Mouse (Mus musculus) midbrain, embryonic 14.5 days (tissue): ENCODE data around the gene Vrk2. TPM values are rescaled to one million over a fixed set of nuclear protein-coding genes. Genes with fewer than 3 reads are reported as not detected.
A peak's percentile ranks its signal among the peaks of the same experiment; 100 is the strongest.

Experiments used
- ATAC-seq: fragments of 200-750 bp; cut with Nextera tagmentation; 2 replicates; pipeline ENCODE4 v1.8.0; 2017; ENCODE audit warnings: moderate number of reproducible peaks, moderate library complexity; ENCODE audit not compliant: low FRiP score, low TSS enrichment
- DNase-seq: peaks from one replicate; pipeline ENCODE4 v3.0.0-alpha.2; 2015
- H3K27ac ChIP-seq: fragments of 300-500 bp; sonication (generic); replicated peaks from 2 replicates; pipeline ENCODE4 v1.5.1; 2014; ENCODE audit warnings: mild to moderate bottlenecking, low read depth, low read length, moderate library complexity
- H3K27me3 ChIP-seq: fragments of 300-500 bp; sonication (generic); 2 replicates; pipeline ENCODE4 v1.6.1; 2014; ENCODE audit warnings: low read length, control low read depth, mixed read lengths; ENCODE audit not compliant: control insufficient read depth, insufficient read depth
- H3K36me3 ChIP-seq: fragments of 300-500 bp; sonication (generic); 2 replicates; pipeline ENCODE4 v1.6.1; 2014; ENCODE audit warnings: low read length, control low read depth; ENCODE audit not compliant: control insufficient read depth, insufficient read depth
- H3K4me1 ChIP-seq: fragments of 300-500 bp; sonication (generic); 2 replicates; pipeline ENCODE4 v1.6.1; 2014; ENCODE audit warnings: mild to moderate bottlenecking, antibody characterized with exemption, low read length, control low read depth; ENCODE audit not compliant: control insufficient read depth, insufficient read depth
- H3K4me2 ChIP-seq: fragments of 300-500 bp; sonication (generic); 2 replicates; pipeline ENCODE4 v1.6.1; 2014; ENCODE audit warnings: mild to moderate bottlenecking, low read length, moderate library complexity
- H3K4me3 ChIP-seq: fragments of 300-500 bp; sonication (generic); replicated peaks from 2 replicates; pipeline ENCODE4 v1.5.1; 2014; ENCODE audit warnings: low read depth, low read length
- H3K9ac ChIP-seq: fragments of 300-500 bp; sonication (generic); replicated peaks from 2 replicates; pipeline ENCODE4 v1.6.1; 2014; ENCODE audit warnings: mild to moderate bottlenecking, low read length, moderate library complexity
- H3K9me3 ChIP-seq: fragments of 300-500 bp; sonication (generic); 2 replicates; pipeline ENCODE4 v1.6.1; 2016; ENCODE audit warnings: low read length, control low read depth, mixed read lengths; ENCODE audit not compliant: control insufficient read depth
- WGBS: fragments of 180-500 bp; shearing (Covaris S2); extraction: QIAGEN DNeasy Blood & Tissue Kit; methylation state at CpG from one replicate; pipeline ENCODE4 v1.1.7; 2014; 5-methylcytosine and 5-hydroxymethylcytosine counted together
- polyA plus RNA-seq: library from polyadenylated mRNA; unstranded; fragments of >200 nt; fragmentation: Nextera tagmentation; extraction: Ambion mirVana; gene quantifications from 2 replicates; pipeline ENCODE4 v1.2.1, GENCODE M21; 2014

Vrk2 gene
- 1.6 and 5.2 TPM in 2 replicates for polyA plus RNA-seq

DNA sequence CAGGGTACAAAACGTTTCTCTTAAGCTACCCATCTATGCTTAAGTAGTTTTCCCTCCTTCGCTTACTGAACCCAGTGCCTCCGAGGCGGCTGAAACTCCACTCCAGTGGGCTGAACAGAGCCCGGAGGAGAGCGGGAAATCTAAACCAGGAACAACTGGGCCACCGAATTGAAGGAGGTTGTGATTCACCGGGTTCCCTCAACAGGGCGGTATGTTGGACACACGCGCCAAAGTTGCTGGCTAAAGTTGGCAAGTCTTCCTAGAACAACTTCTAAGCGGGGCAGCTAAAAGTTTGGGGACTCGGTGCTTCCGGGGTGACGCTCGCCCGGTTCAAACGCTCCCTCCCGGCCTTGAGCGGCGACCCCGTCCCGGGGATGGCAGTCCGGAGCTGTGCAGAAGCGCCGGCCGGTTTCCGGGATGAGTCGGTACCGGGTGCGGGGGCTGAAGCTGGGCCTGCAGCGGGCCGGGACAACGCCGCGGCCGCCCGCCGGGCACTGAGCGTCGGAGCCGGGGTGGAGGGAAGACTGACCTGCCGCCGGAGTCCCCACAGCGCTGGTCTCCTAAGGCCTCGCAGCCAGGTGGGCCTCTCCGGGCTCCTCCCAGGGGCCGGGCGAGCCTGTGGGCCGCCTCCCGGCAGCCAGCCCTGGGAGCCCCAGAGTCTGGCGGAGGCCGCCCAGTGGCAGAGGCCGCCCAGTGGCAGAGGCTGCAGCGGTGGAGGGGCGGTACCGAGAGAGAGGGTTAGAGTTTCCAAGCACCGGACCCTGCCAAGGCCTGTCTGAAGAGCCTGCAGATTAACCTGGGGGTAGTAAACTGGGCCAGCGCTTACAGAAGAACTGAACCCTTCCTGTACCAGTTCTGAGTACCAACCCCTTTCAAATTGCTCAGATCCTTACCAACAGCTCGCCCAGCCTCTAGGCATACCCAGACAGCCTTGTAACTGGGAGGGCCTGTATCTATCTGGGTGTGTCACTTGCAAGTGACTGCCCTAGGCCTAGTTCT lies at the start of gene Vrk2, which contains the start of gene Gm6899:
Vrk2 (minus strand) TSS at position 939 of the 999 bp plus-strand sequence.
Gm6899 (plus strand) TSS at position 181 of the 999 bp plus-strand sequence.
- Histone ChIP-seq H3K27me3 (no peaks in the 10 kb centered on the region), H3K4me3 (peak within 1 kb of the TSS; percentile 57), H3K27ac (0 out of 2 replicates have a peak within 1 kb of the TSS, but pooled peaks have one; percentile 1), H3K9me3 (no peaks in the 10 kb centered on the region), H3K4me1 (no peaks in the 10 kb centered on the region), H3K4me2 (peak within 1 kb of the TSS; percentile 96), H3K9ac (peak within 1 kb of the TSS; percentile 69), H3K36me3 (no peaks in the 10 kb centered on the region)
- peak; percentile 94 for ATAC-seq
- under 1% methylated on average over 59 of the region's 60 CpGs for WGBS
- peak; percentile 78 for DNase-seq

GRCm38 (mm10) chr11:26642141-26642540 lies 48.3 kb upstream of the Vrk2 start:
- Histone ChIP-seq H3K9me3 (peaks cover 8% of the 10 kb centered on the region), H3K4me2 (no peak overlapping the region), H3K4me3 (no peak overlapping the region), H3K36me3 (no peaks in the 10 kb centered on the region), H3K27me3 (no peaks in the 10 kb centered on the region), H3K4me1 (no peaks in the 10 kb centered on the region), H3K27ac (no peak overlapping the region), H3K9ac (no peak overlapping the region)
- ATAC-seq = no peak
- WGBS = 84% methylated on average over 1 of the region's 1 CpGs
- DNase-seq = no peak

- Histone ChIP-seq H3K27ac (no peak overlapping the region), H3K4me3 (no peak overlapping the region), H3K27me3 (no peaks in the 10 kb centered on the region), H3K4me1 (no peaks in the 10 kb centered on the region), H3K9me3 (peaks cover 8% of the 10 kb centered on the region), H3K36me3 (no peaks in the 10 kb centered on the region), H3K4me2 (no peak overlapping the region), H3K9ac (no peak overlapping the region)
- 79% methylated on average over 8 of the region's 8 CpGs for WGBS
- ATAC-seq (no peak), DNase-seq (no peak)
Measured at GRCm38 (mm10) chr11:26640314-26640785, 46.6 kb upstream of the Vrk2 start.

DNA sequence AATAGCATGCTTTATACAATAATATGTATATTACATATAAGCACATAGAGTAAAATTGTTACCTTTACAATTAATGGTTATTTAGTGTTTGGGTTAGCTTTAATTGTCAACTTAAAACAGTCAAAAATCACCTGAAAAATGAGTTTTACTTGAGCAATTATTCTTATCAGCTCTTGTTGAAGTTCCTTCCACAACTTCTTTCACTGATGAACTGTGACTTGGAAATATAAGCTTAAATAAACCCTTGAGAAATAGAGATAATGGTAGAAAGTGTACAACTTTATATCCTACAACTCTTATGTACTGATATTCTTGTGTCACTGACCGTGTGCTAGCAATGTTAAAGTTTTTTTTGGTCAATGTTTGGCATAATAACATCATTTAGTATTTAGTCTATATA lies 42.4 kb upstream of the Vrk2 start:
- Histone ChIP-seq H3K9me3 (no peaks in the 10 kb centered on the region), H3K27me3 (no peaks in the 10 kb centered on the region), H3K27ac (no peak overlapping the region), H3K4me3 (no peak overlapping the region), H3K9ac (no peak overlapping the region), H3K4me1 (no peaks in the 10 kb centered on the region), H3K36me3 (no peaks in the 10 kb centered on the region), H3K4me2 (no peak overlapping the region)
- ATAC-seq = no peak
- WGBS = 89% methylated on average over 1 of the region's 1 CpGs
- DNase-seq = no peak

DNA sequence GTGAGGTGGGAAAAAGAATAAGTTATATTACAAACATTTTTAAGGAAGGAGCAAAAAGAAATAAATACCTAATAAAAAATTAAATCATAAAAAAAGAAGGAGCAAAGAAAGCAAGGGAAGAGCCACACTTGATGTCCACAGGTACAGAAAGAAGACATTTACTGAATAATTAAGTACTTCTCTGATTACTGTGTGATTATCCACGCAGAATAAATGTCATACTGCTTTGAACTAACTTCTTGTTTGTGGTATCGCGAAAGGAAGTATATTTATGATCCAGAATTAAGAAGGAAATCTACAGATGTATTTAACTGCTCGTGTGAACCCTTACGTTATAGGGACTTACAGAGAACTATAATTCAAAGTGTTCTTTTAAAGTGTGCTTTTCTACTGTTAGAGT lies 28.9 kb upstream of the Vrk2 start:
- Histone ChIP-seq H3K9me3 (no peaks in the 10 kb centered on the region), H3K9ac (no peak overlapping the region), H3K4me2 (no peak overlapping the region), H3K27me3 (no peaks in the 10 kb centered on the region), H3K4me1 (no peaks in the 10 kb centered on the region), H3K36me3 (no peaks in the 10 kb centered on the region), H3K27ac (no peak overlapping the region), H3K4me3 (no peak overlapping the region)
- ATAC-seq = no peak
- DNase-seq = no peak
- 89% methylated on average over 5 of the region's 5 CpGs for WGBS

DNA sequence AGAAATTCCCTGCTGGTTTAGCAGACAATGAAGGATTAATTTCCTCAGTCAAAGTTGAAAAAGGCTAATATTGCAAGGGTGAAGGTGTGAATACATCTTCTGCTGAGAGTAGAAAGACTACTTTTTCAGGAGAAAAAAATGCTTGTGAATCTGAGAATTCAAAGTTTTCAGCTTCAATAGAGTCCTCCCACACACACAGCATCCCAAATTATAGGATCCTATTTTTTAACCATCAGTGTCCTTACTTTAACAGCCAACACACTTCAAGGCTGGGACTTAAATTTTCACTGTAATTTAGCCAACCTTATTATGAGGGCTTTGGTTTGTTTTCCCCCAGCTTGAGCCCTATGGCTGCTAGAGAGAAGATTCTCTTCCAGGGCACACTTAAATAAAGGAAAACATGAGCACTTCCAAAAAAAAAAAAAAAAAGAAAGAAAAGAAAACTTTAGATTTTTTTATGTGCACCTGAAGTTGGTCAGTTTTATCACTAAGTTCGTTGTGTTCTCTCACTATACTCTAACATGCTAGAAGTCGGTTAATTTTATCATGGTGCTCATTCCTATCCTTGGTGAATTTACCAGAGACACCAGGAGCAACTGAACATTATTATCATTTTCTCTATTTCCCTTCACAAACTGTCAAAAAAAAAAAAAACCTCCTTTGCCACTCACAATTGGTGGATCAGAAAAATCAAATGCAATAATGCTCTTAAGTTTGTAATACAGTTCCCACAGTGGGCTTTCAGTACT lies 24.9 kb upstream of the Vrk2 start:
- H3K4me1 ChIP-seq = no peaks in the 10 kb centered on the region
- DNase-seq (no peak), ATAC-seq (no peak)
- 93% methylated on average over 2 of the region's 2 CpGs for WGBS
- H3K4me2 ChIP-seq = no peak overlapping the region
- H3K9me3 ChIP-seq = no peaks in the 10 kb centered on the region
- no peak overlapping the region for H3K9ac ChIP-seq
- no peak overlapping the region for H3K4me3 ChIP-seq
- no peaks in the 10 kb centered on the region for H3K27me3 ChIP-seq
- no peaks in the 10 kb centered on the region for H3K36me3 ChIP-seq
- H3K27ac ChIP-seq = no peak overlapping the region

DNA sequence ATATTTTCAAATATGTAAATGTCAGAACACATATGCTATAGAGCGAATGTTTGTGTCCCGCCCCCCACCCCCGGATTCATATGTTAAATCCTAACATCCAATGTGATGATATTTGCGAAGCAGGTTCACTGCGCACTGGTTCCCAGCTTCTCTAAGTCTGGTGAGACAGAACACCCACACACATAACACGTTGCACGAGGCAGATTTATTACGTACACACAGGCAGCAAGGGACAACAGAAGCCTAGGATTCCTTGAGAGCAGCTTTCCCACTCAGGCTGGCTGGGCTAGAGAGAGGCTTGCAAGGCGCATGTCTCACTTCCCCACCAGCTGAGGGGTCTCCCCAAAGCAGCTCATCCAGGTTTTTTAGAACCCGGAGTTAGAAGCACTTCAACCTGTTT lies 15.0 kb upstream of the Vrk2 start:
- no peaks in the 10 kb centered on the region for H3K4me1 ChIP-seq
- WGBS = 83% methylated on average over 10 of the region's 10 CpGs
- no peaks in the 10 kb centered on the region for H3K27me3 ChIP-seq
- H3K4me2 ChIP-seq = no peak overlapping the region
- H3K4me3 ChIP-seq = no peak overlapping the region
- H3K9ac ChIP-seq = no peak overlapping the region
- no peak overlapping the region for H3K27ac ChIP-seq
- ATAC-seq (no peak), DNase-seq (no peak)
- H3K36me3 ChIP-seq = no peaks in the 10 kb centered on the region
- no peaks in the 10 kb centered on the region for H3K9me3 ChIP-seq

DNA sequence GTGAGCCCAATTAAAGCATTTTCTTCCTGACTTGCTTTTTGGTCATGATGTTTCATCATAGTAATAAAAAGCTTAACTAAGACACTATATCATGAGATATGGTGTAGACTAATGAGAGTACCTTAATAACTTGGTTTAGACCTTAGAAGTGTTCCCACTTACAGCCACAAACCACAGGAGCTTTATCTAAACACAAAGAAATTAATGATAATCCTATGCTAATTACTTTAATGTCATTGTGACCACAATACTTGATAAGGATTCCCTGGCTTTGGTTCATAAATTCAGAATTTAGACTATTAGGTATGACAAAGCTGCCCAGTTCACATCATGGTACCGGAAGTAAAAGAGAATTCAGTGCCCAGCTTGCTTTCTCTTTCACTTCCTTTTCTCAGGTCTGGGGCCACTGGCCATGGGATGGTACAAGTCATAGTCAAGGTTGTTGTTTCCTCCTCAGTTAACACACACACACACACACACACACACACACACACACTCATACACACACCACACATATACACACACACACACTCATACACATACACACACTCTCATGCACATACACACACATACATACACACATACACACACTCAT lies 10.4 kb upstream of the Vrk2 start:
- Histone ChIP-seq H3K27ac (no peak overlapping the region), H3K4me1 (no peaks in the 10 kb centered on the region), H3K9me3 (no peaks in the 10 kb centered on the region), H3K9ac (no peak overlapping the region), H3K27me3 (no peaks in the 10 kb centered on the region), H3K36me3 (no peaks in the 10 kb centered on the region), H3K4me2 (no peak overlapping the region), H3K4me3 (no peak overlapping the region)
- 98% methylated on average over 1 of the region's 1 CpGs for WGBS
- DNase-seq (no peak), ATAC-seq (no peak)
